ENCODE assay signal across 8 mouse cellular contexts in the genomic region with DNA sequence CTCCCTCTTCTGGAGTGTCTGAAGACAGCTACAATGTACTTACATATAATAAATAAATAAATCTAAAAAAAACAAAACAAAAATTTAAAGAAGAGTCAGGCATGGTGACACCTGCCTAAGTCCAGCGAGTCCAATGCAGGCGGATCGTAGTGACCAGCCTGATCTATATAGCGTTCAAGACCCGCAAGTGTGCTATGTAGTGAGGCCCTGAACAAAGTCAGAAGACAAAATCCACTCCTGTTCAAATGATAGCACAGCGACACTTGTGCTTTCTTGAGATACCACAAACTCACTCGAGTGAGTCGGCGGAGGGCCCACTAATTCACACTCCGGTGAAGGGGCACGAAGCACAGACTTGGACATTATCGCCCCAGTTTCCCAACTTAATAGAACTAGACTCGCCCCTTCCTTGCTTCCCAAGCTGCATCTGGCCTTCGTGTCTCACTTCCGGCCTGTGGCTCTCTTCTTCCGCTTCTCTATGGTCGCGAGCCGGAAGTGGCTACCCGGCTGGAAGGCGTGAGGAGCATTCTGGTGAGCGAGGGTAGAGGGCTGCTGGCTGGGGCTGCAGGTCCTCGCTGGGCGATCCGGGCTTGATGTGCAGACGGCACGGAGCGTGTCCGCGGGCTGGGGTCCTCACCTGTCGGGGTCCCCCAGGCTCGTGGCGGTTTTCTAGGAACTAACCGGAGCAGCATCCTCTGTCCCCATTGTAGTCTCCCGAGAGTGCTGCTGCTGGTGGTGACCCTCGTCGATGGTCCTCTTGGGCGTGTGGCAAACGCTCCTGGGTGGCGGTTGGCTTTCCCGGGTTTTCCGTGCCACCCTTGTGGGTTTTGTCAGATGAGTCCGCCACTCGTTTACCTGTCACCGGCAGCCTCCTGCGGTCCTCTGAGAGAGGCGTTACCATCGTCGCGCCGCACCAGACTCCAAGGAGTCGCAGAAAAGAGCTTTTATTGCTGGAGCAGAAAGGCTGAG. TPM values are rescaled to one million over a fixed set of nuclear protein-coding genes. Genes with fewer than 3 reads are reported as not detected.
DNase-seq lines count a peak whose midpoint lies in the region; ATAC-seq and TF ChIP-seq lines count a peak whose summit lies in the region.

Thoc5 (plus strand) TSS at position 473 of the 969 bp plus-strand sequence.

- 3% methylated on average over 52 of the region's 52 CpGs for WGBS in forebrain, postnatal 0 days
- WGBS in lung, embryonic 15.5 days, result 2% methylated on average over 52 of the region's 52 CpGs

- H3K4me2 ChIP-seq in forebrain, postnatal 0 days (ENCODE audit: low read depth), result peak within 1 kb of the TSS; percentile 78
- H3K4me2 ChIP-seq in lung, embryonic 15.5 days, result peak within 1 kb of the TSS; percentile 82

- H3K9ac ChIP-seq in forebrain, postnatal 0 days, result peak within 1 kb of the TSS; percentile 87
- peak within 1 kb of the TSS; percentile 72 for H3K9ac ChIP-seq in lung, embryonic 15.5 days

- peak; percentile 92 for DNase-seq in G1E (ENCODE audit: low spot score)
- DNase-seq in cerebellum, adult 18-20 months, result peak; percentile 83 to 86
- DNase-seq in forebrain, postnatal 0 days, result peak; percentile 90
- peak; percentile 81 for DNase-seq in heart, postnatal 4 days
- peak; percentile 75 to 79 for DNase-seq in layer of hippocampus, adult 8-10 months (ENCODE audit: low spot score in 2 of 2)
- DNase-seq in ovary, adult 18-20 months (ENCODE audit: low spot score), result peak; percentile 68
- DNase-seq in thymus, postnatal 0 days (ENCODE audit: low spot score), result peak; percentile 84

- H3K9me3 ChIP-seq in G1E (replicated peaks), result no peaks in the 10 kb centered on the region
- H3K9me3 ChIP-seq in forebrain, postnatal 0 days (ENCODE audit: low read length), result no peaks in the 10 kb centered on the region
- H3K9me3 ChIP-seq in lung, embryonic 15.5 days, result no peaks in the 10 kb centered on the region

- H3K4me3 ChIP-seq in G1E (ENCODE audit: low read depth, low read length), result peak within 1 kb of the TSS; percentile 97
- H3K4me3 ChIP-seq in forebrain, postnatal 0 days (ENCODE audit: low read depth, low read length), result peak within 1 kb of the TSS; percentile 79
- peak within 1 kb of the TSS; percentile 77 for H3K4me3 ChIP-seq in lung, embryonic 15.5 days

- peaks cover 32% of the 10 kb centered on the region for H3K4me1 ChIP-seq in G1E (ENCODE audit: insufficient read depth, low read depth, low read length)
- peaks cover 4% of the 10 kb centered on the region; the same call in 1 of the 2 replicates for H3K4me1 ChIP-seq in forebrain, postnatal 0 days (ENCODE audit: insufficient read depth)
- H3K4me1 ChIP-seq in lung, embryonic 15.5 days, result peaks cover 9% of the 10 kb centered on the region

- H3K36me3 ChIP-seq in G1E (replicated peaks), result peaks cover 60% of the 10 kb centered on the region
- peaks cover 40% of the 10 kb centered on the region for H3K36me3 ChIP-seq in forebrain, postnatal 0 days (ENCODE audit: insufficient read depth)
- no peaks in the 10 kb centered on the region; the same call in 1 of the 2 replicates for H3K36me3 ChIP-seq in lung, embryonic 15.5 days

- ATAC-seq in G1E (ENCODE audit: extremely low read depth, insufficient number of reproducible peaks, low FRiP score, poor library complexity, severe bottlenecking), result peak; percentile 78
- ATAC-seq in forebrain, postnatal 0 days, result peak; percentile 97
- ATAC-seq in lung, embryonic 15.5 days (ENCODE audit: borderline replicate concordance, extremely low read depth, low FRiP score, low TSS enrichment), result peak; percentile 87; the same call in 1 of the 2 replicates

- no peak for TF ChIP-seq CTCF in G1E (IDR thresholded peaks at IDR 0.05; ENCODE audit: low read depth, low read length)
- TF ChIP-seq CTCF in forebrain, postnatal 0 days (IDR thresholded peaks at IDR 0.05; ENCODE audit: low read depth), result no peak

- H3K27ac ChIP-seq in forebrain, postnatal 0 days (ENCODE audit: low read depth, low read length), result peak within 1 kb of the TSS; percentile 93
- H3K27ac ChIP-seq in lung, embryonic 15.5 days, result peak within 1 kb of the TSS; percentile 34; the same call in 1 of the 2 replicates

- H3K27me3 ChIP-seq in G1E (ENCODE audit: insufficient read depth, low read length), result no peaks in the 10 kb centered on the region
- H3K27me3 ChIP-seq in forebrain, postnatal 0 days (ENCODE audit: insufficient read depth, low read length), result no peaks in the 10 kb centered on the region
- H3K27me3 ChIP-seq in lung, embryonic 15.5 days, result no peaks in the 10 kb centered on the region

RNA-seq across cellular contexts. Expression of gene Thoc5, which starts in this region (rescaled TPM):
- 50.6 and 57.9 TPM in 2 replicates for total RNA-seq in G1E (2014; fragmentation: Nextera tagmentation)
- 67.5 and 68.8 TPM in 2 replicates for total RNA-seq in G1E (2017)
- polyA plus RNA-seq in G1E (2012), result 5.8 and 8.9 TPM in 2 replicates
- total RNA-seq in forebrain, postnatal 0 days (2014; rRNA removed), result 55.7 and 57.7 TPM in 2 replicates
- polyA plus RNA-seq in forebrain, postnatal 0 days (2015; fragmentation: Nextera tagmentation; extraction: Ambion mirVana), result 50.6 and 52.2 TPM in 2 replicates
- 10 to 100 TPM; 22.4 to 23.8 TPM for total RNA-seq in heart, postnatal 4 days (2021)
- 10 to 100 TPM; 38.6 to 43.8 (median 41.4) TPM for total RNA-seq in layer of hippocampus, adult 8-10 months (2022)
- 32.8 and 34.3 TPM in 2 replicates for polyA plus RNA-seq in lung, embryonic 15.5 days (2015; fragmentation: Nextera tagmentation; extraction: Ambion mirVana)
- polyA plus RNA-seq in thymus, postnatal 0 days (2015; fragmentation: Nextera tagmentation; extraction: Ambion mirVana), result 35.4 and 37.7 TPM in 2 replicates

Comparison
In these comparisons a context has a peak if more than half of its experiments do, and no peak if none do; other contexts are left out.
1. Peak in every context shown above with its lines: DNase-seq, ATAC-seq, H3K4me3 ChIP-seq and H3K27ac ChIP-seq.